Mouse (Mus musculus) left cerebral cortex, adult 18-20 months (tissue): ENCODE results near the gene Glrp1. TPM values are rescaled to one million over a fixed set of nuclear protein-coding genes. Genes with fewer than 3 reads are reported as not detected.
A peak's percentile ranks its signal among the peaks of the same experiment; 100 is the strongest.

Source experiments
- DNase-seq, 2 experiments: peaks; one replicate each; pipeline ENCODE4 v3.0.0; 2021 to 2022; ENCODE audit warnings: low spot score in 2 of 2, mixed read lengths in 1 of 2
- total RNA-seq, 2 experiments: library from RNA; stranded (reverse); gene quantifications; 2 replicates each; pipeline ENCODE4 v1.2.3; 2021

The Glrp1 gene
- total RNA-seq, 2 experiments from 2014 or later, result not detected

- DNase-seq, result no peak
Observed at GRCm38 (mm10) chr1:88497407-88497806, 12.5 kb downstream of the Glrp1 start.

DNA sequence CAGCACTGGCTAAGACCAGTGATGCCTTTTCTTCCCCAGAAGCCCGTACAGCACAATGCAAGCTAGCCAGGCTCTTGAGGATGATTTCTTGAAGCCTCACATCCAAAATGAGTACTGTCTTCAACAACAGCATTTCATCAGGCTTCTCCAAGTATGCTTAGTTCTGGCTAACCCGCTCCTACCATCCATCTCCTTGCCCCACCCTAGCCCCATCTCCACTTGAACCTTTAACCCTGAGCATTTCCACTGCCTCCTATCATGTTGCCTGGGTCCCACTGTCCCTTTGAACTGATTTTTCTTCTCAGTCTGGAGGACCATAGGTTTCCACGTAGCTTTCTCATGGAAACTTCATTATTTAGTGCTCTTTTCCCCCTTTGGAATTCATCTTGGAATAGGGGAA is 17.5 kb downstream of the Glrp1 start:
- no peak for DNase-seq

DNA sequence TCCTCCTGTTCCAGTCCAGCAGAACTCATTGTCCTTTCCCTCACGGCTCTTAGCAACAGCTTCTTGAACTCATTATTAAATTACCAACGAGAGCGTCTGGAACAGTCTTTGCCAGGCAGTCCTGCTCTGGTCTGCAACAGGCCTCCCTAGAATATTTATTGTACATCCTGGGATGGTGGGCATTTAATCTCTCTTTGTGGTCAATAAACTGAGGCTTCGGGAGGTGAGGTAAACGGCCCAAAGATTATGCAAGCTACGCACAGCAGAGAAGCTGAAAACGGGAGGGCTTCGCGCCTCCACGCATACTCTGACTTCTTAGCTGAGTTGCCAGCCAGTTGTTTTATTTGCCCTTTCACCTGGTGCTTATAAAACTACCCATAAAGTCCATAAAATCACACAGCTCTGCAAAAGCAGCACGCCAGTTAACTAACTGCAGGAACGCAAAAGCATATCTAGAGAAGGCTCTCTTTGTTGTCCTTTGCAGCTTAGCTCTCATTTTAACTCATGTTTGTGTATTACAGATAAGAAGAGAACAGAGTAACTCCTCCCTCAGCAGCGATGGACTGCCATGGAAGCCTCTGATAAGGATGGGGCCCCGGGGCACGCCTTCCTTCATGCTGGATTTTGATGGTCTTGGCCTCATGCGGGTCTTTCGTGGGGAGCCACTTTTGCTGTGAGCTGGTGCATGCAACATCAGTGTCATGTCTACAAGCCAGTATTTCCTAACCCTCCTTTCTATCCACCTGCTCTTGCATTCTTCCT is 18.1 kb downstream of the Glrp1 start:
- no peak for DNase-seq

DNA sequence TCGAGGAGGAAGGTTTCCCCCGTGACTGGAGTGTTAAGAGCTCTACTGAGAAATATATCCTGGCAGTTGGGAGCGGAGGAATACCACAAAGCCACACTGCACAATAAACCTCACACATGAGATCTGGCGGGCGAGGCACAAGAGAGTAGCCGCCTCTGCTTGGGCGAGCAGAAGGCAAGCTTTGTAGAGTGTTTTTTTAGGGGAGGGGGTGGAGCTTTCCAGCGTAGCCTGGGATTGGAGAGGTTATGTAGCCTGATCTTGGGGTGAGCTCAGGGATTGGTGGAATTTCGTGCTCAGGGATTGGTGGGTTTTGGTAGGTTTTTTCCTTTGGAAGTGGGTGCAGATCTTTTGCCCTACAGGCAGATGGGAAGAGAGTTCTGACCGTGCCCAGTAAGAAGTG is 19.7 kb downstream of the Glrp1 start:
- no peak for DNase-seq

DNA sequence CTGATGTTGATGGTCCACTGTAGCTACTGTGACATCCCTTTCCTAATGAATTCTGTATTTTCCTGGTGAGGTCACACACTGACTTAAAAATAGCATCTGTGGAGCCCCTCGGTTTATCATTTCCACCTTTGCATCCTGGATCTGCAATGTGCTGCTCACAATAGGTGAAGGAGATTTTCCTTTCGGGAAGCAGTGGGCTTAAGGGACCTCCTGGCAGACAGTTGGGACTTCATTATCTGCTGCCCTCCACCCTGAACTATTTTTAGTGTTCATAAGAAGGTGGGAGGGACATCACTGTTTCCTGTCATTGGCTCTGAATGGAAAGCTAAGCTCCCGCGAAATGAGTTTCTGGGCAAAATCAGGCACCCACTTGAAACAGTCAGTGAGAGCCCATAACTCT is 20.9 kb downstream of the Glrp1 start:
- DNase-seq, result no peak

GRCm38 (mm10) chr1:88486336-88486735 is 23.5 kb downstream of the Glrp1 start:
- DNase-seq, result no peak

DNA sequence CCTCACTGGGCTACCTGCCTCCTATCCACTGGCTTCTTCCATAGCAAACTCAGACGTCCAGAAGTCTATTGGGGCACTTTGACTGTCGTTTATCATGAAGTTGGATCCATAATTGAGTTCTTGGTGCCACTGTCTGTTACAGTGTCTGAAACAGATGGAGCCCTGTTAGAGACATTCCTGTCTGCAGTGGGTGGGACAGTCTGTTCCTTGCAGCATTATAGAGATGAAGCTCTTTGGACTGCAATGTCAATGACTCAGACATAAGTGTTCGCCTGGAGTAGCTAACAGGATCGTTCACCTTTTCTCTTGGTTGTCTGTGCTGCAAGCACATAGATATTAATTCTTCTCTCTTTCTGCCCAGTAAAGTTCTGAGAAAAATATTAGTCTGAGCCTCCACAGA is 25.8 kb downstream of the Glrp1 start:
- DNase-seq, result peak in 1 of 2 experiments; percentile 8

DNA sequence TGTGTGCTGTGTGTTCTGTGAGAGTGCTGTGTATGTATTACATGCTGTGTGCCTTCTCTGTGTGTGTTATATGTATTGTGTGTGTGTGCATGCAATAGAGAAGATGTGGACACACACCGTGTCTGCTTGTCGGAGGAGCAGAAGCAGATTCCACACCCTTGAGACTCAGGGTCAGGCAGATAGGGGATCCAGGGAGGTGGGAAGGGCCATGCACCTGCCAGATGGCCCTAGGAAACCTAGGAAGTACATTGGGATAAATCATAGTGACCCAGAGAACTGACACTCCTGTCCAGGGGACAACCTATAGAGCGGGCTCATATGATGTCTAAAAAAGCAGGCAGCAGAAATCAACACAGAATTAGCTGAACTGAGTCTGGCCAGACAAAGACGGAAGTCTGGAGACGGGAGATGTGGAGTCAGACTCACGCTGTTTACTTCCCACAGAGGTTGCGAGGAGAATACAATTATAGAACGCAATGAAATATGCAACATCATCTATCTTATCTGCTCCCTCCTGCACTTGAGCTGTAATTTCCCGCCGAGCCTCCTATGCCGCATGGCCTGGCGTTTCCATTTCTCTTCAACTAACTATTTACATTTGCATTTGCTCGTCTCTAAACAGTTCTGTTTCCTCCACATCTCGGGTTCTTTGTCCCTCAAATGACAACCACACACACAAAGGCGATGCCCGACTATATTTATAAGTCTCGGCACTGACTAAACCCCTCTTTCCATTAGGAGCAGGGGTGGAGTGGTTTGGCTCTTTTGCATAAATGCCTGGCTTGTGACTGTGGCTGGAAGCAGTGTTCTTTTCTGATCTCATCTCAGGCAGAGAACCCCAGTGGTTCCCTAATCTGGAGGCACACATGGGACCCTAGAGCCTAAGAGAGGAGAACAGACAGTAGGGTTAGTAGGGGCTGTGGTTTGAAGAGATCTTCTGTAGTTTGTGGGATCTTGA is 27.4 kb downstream of the Glrp1 start:
- DNase-seq, result no peak

GRCm38 (mm10) chr1:88480594-88480993 is 29.3 kb downstream of the Glrp1 start:
- DNase-seq, result no peak

DNA sequence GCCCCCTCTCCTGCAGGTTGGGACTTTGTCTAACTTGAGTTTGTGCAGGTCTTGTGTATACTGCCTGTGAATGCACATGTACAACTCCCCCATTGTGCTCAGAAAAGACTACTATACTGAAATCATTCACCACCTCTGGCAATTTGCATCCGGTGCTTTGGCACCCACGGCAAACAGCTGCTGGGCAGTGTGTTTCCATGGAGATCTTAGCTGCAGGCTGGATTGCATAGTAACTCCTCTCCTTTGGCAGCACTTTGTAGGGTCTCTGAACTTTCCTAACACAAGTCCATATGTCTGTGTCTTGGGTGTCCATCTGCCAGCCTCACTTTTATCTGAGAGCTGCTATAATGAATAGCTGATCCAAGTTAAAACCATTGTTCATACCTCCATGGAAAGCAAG is 31.7 kb downstream of the Glrp1 start:
- DNase-seq, result peak in 1 of 2 experiments; percentile 23

GRCm38 (mm10) chr1:88476554-88477085 is 33.2 kb downstream of the Glrp1 start:
- no peak for DNase-seq

DNA sequence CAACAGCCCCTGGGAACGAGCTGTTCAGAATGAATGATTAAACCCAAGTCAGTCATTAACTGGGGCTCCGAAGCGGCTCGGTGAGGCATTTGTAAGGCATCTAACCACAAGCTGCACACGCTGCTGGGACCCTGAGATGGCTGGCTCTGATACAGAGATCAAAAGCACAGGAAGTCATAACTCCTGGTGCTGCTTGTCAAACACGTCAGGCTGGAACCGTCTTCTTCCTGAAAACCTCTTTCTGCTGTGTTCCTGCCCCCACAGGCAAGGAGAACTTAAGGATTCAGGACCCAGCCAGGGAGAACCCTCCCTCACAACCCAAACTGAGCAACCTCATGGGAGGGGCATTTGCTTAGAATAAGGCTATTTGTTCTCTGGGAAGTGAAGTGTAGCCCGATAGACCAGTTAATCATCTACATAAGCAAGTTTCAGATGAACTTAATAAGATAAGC is 34.3 kb downstream of the Glrp1 start:
- no peak for DNase-seq

- DNase-seq, result no peak
Observed at GRCm38 (mm10) chr1:88474598-88474997, 35.3 kb downstream of the Glrp1 start.

DNA sequence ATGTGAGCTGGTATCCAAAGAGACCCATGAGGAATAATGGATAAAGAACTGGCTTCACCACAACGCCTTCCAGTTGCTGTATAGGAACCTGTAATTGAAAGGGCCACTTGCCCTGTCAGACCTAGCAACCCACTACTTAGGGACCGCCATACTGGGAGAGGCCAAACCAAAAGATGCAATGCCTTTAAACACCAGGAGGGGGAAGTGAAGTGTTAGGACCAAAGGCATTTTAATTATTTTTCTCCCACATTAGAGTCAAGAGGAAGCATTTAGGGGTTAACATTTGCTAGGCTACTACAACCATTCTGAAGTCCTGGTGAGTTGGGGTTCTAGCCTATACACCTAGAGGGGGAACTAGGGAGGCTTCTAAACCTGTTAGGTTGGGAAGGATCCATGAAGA is 36.0 kb downstream of the Glrp1 start:
- no peak for DNase-seq

GRCm38 (mm10) chr1:88472258-88472657 is 37.6 kb downstream of the Glrp1 start:
- no peak for DNase-seq

DNA sequence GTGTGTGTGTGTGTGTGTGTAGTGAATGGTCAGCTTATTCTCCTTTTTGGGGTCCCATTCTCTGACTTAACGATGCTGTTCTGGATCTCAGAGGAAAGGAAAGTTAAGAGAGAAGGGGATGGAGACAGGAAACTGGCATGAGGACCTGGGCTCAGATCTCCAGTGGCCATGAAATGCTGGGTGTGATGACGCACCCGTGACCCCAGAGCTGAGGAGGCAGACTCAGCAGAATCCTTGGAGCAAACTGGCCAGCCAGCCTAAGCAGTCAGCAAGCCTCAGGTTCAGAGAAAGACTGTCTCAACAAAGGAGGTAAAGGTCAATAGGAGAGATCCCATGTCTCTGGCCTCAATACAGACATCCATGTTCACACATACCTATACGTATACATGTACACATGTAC is 40.1 kb downstream of the Glrp1 start:
- no peak for DNase-seq

GRCm38 (mm10) chr1:88468335-88468734 is 41.5 kb downstream of the Glrp1 start:
- DNase-seq, result no peak

- DNase-seq, result no peak
Observed at GRCm38 (mm10) chr1:88467866-88468265, 42.0 kb downstream of the Glrp1 start.

DNA sequence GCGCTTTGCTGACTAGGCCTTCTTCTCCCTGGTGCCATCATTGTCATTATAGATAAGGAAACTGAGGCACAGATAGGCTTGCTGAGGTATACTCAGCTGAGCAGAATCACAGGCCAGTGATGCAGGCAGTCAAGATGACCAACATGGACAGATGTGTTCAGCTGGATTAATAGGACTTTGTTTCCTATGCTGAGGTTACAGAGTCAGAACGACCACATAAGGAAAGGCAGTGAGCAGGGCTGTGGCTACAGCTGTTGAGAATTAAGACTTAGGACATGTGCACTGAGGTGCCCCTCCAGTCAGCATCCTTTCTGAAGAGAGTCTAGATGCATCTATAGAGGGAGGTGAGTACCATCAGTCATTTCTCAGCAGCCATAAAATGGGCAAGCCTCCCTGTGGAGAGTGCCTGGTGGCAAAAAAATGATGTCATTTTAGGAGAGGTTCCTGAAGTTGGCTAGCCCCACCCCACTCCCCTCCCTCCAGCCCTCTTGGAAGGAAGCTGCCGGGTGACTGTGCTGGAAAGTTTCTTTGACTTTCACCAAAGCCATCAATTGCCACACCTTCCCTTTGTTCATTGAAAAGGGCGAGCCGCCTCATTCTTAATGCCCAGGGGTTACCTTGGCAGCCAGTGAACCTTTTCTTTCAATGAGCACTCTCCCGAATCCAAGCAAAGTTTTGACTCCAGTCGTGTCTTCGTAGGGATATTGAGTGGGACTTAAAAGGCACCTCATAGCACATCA is 43.4 kb downstream of the Glrp1 start:
- no peak for DNase-seq

DNA sequence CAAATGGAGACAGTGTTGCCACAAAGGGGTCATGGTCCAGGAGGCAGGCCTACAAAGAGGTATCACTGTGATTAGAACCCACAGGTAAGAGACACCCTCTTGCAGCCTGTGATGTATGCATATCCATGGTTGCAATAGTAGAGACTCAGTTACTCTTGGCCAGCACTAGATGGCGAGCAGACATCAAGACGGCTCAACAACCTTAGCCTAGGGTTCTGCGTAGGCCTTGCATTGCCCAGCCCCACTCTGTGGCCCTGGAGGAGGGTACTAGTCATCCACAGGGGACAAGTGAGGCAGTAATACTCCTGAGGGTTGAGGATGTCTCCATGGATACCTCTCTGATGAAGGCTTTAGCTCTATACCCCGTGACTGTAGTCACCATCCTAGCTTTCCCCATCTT is 44.1 kb downstream of the Glrp1 start:
- no peak for DNase-seq
